Mouse (Mus musculus): Measurements from ENCODE around the gene Armc8. TPM values are rescaled to one million over a fixed set of nuclear protein-coding genes. Genes with fewer than 3 reads are reported as not detected.

Gene Armc8
- polyA plus RNA-seq, 1 experiment, result 15.6 TPM

- Histone ChIP-seq H3K27ac (ENCODE audit: control insufficient read depth, insufficient read depth, low read length) (no peak overlapping the region), H3K4me3 (ENCODE audit: control insufficient read depth, insufficient read depth, low read length) (no peak overlapping the region), H3K27me3 (ENCODE audit: control insufficient read depth, insufficient read depth, low read length) (no peaks in the 10 kb centered on the region), H3K36me3 (ENCODE audit: control insufficient read depth, insufficient read depth, low read length) (peaks cover 20% of the 10 kb centered on the region), H3K4me1 (replicated peaks; ENCODE audit: control insufficient read depth, insufficient read depth, low read length) (0 out of 2 replicates have a peak, but pooled peaks cover 3% of the 10 kb centered on the region)
- 95% methylated on average over 3 of the region's 3 CpGs for WGBS
- TF ChIP-seq CTCF (IDR thresholded peaks at IDR 0.05; ENCODE audit: borderline replicate concordance, control insufficient read depth, extremely low read depth, insufficient read depth, low read length, poor library complexity) (no peak), POLR2A (IDR thresholded peaks at IDR 0.05; ENCODE audit: control insufficient read depth, extremely low read depth, insufficient read depth, low read length, poor library complexity) (no peak)
- no peak for DNase-seq
Observed at GRCm38 (mm10) chr9:99487841-99488240, 80.9 kb downstream of the Armc8 start.

DNA sequence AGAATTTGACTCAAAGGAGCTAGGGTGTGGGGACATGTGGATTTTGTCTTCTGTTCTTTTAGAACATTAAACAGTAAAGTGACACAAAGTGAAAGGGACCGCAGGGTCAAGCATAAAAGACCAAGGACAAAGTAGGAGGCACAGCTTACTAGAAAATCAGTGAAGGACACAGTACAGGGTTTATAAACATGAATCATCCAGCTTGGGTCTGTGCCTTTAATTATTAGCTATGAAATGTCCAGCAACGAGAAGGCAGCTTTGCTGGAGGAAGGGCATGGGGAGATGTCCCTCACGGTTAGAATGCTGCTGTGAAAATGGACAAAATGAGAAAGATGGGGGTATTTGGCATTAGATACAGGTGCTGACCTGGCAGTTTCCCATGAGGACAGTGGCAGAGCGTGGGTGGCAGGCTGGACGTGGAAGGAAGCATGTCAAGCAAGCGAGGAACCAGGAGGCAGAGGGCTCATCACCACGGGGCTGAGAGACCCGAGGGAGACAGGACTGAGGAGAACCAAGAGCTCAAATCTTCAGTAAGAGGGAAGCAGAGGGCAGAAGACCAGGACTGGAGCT is 81.5 kb downstream of the Armc8 start:
- H3K4me1 ChIP-seq (replicated peaks; ENCODE audit: control insufficient read depth, insufficient read depth, low read length), result no peaks in the 10 kb centered on the region
- no peaks in the 10 kb centered on the region for H3K27me3 ChIP-seq (ENCODE audit: control insufficient read depth, insufficient read depth, low read length)
- DNase-seq, result no peak
- H3K4me3 ChIP-seq (ENCODE audit: control insufficient read depth, insufficient read depth, low read length), result no peak overlapping the region
- TF ChIP-seq CTCF (IDR thresholded peaks at IDR 0.05; ENCODE audit: borderline replicate concordance, control insufficient read depth, extremely low read depth, insufficient read depth, low read length, poor library complexity), result no peak
- TF ChIP-seq POLR2A (IDR thresholded peaks at IDR 0.05; ENCODE audit: control insufficient read depth, extremely low read depth, insufficient read depth, low read length, poor library complexity), result no peak
- WGBS, result 91% methylated on average over 8 of the region's 8 CpGs
- peaks cover 20% of the 10 kb centered on the region for H3K36me3 ChIP-seq (ENCODE audit: control insufficient read depth, insufficient read depth, low read length)
- H3K27ac ChIP-seq (ENCODE audit: control insufficient read depth, insufficient read depth, low read length), result no peak overlapping the region

DNA sequence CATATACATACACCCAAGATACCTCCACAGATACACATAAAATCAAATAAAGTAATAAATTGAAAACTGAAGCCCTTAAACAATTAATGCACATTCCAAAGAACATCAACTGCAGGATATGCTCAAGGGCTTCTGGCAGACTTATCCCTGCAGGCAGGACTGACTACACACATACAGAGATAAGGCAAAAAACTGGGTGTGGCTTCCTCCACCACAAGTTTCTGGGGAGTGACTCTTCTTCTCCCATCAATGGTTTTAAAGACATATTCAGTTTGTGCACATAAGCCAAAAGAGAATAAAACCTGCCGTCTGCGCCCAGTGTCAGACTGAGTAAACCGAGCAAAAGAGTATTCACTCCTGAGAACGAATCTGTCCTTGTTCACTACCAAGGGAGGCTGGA is 83.6 kb downstream of the Armc8 start:
- no peak overlapping the region for H3K27ac ChIP-seq (ENCODE audit: control insufficient read depth, insufficient read depth, low read length)
- no peaks in the 10 kb centered on the region for H3K4me1 ChIP-seq (replicated peaks; ENCODE audit: control insufficient read depth, insufficient read depth, low read length)
- peaks cover 20% of the 10 kb centered on the region for H3K36me3 ChIP-seq (ENCODE audit: control insufficient read depth, insufficient read depth, low read length)
- H3K27me3 ChIP-seq (ENCODE audit: control insufficient read depth, insufficient read depth, low read length), result no peaks in the 10 kb centered on the region
- TF ChIP-seq POLR2A (IDR thresholded peaks at IDR 0.05; ENCODE audit: control insufficient read depth, extremely low read depth, insufficient read depth, low read length, poor library complexity) (no peak), CTCF (IDR thresholded peaks at IDR 0.05; ENCODE audit: borderline replicate concordance, control insufficient read depth, extremely low read depth, insufficient read depth, low read length, poor library complexity) (no peak)
- H3K4me3 ChIP-seq (ENCODE audit: control insufficient read depth, insufficient read depth, low read length), result no peak overlapping the region
- WGBS, result 99% methylated on average over 4 of the region's 4 CpGs
- no peak for DNase-seq

GRCm38 (mm10) chr9:99484632-99485031 is 84.1 kb downstream of the Armc8 start:
- H3K27ac ChIP-seq (ENCODE audit: control insufficient read depth, insufficient read depth, low read length), result no peak overlapping the region
- TF ChIP-seq CTCF (IDR thresholded peaks at IDR 0.05; ENCODE audit: borderline replicate concordance, control insufficient read depth, extremely low read depth, insufficient read depth, low read length, poor library complexity) (no peak), POLR2A (IDR thresholded peaks at IDR 0.05; ENCODE audit: control insufficient read depth, extremely low read depth, insufficient read depth, low read length, poor library complexity) (no peak)
- H3K4me1 ChIP-seq (replicated peaks; ENCODE audit: control insufficient read depth, insufficient read depth, low read length), result no peaks in the 10 kb centered on the region
- DNase-seq, result no peak
- no peaks in the 10 kb centered on the region for H3K27me3 ChIP-seq (ENCODE audit: control insufficient read depth, insufficient read depth, low read length)
- no peak overlapping the region for H3K4me3 ChIP-seq (ENCODE audit: control insufficient read depth, insufficient read depth, low read length)
- peaks cover 16% of the 10 kb centered on the region for H3K36me3 ChIP-seq (ENCODE audit: control insufficient read depth, insufficient read depth, low read length)

DNA sequence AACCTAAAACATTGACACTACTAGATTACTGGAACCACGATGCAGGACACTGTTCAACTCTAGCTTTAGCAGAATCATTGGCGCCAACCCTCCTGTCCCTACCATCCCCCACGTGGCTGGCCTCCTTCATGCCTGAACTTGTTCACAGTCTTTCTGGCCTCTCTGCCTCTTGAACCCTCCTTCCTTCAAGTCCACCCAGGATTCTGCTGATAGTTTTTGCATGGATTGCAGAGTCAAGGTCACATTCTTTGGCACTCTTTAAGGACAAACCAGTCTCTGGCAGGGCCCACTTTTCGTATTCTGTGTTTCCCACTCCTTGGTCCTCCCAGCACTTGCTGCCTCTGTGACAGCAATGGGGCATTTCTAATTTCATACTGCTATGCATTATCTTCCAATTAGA is 85.5 kb downstream of the Armc8 start:
- Histone ChIP-seq H3K27ac (ENCODE audit: control insufficient read depth, insufficient read depth, low read length) (no peak overlapping the region), H3K36me3 (ENCODE audit: control insufficient read depth, insufficient read depth, low read length) (peaks cover 13% of the 10 kb centered on the region), H3K4me1 (replicated peaks; ENCODE audit: control insufficient read depth, insufficient read depth, low read length) (0 out of 2 replicates have a peak, but pooled peaks cover 2% of the 10 kb centered on the region), H3K4me3 (ENCODE audit: control insufficient read depth, insufficient read depth, low read length) (no peak overlapping the region), H3K27me3 (ENCODE audit: control insufficient read depth, insufficient read depth, low read length) (no peaks in the 10 kb centered on the region)
- TF ChIP-seq CTCF (IDR thresholded peaks at IDR 0.05; ENCODE audit: borderline replicate concordance, control insufficient read depth, extremely low read depth, insufficient read depth, low read length, poor library complexity) (no peak), POLR2A (IDR thresholded peaks at IDR 0.05; ENCODE audit: control insufficient read depth, extremely low read depth, insufficient read depth, low read length, poor library complexity) (no peak)
- 94% methylated on average over 4 of the region's 4 CpGs for WGBS
- DNase-seq, result no peak

DNA sequence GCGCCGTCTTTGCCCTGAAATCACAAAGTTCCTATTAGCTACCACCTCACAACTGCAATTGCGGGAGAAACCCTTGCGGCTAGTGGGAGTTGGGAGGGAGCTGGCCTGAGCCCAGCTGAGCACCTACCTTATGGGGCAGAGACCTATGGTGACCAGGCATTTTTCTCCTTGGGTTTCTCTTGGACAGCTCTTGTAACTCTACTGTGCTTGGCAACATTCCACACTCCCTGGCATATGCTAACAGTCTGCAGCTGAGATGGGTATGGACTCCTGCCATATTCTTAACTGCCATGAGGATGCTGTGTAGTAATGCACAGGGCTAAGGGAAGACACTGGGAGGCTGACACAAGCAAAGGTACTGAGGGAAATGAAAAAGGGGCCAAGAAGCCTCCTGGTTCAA is 87.9 kb downstream of the Armc8 start:
- TF ChIP-seq POLR2A (IDR thresholded peaks at IDR 0.05; ENCODE audit: control insufficient read depth, extremely low read depth, insufficient read depth, low read length, poor library complexity) (no peak), CTCF (IDR thresholded peaks at IDR 0.05; ENCODE audit: borderline replicate concordance, control insufficient read depth, extremely low read depth, insufficient read depth, low read length, poor library complexity) (no peak)
- no peak overlapping the region for H3K27ac ChIP-seq (ENCODE audit: control insufficient read depth, insufficient read depth, low read length)
- H3K27me3 ChIP-seq (ENCODE audit: control insufficient read depth, insufficient read depth, low read length), result no peaks in the 10 kb centered on the region
- H3K4me3 ChIP-seq (ENCODE audit: control insufficient read depth, insufficient read depth, low read length), result no peak overlapping the region
- no peak for DNase-seq
- 0 out of 2 replicates have a peak, but pooled peaks cover 2% of the 10 kb centered on the region for H3K4me1 ChIP-seq (replicated peaks; ENCODE audit: control insufficient read depth, insufficient read depth, low read length)
- over 99% methylated on average over 4 of the region's 4 CpGs for WGBS
- H3K36me3 ChIP-seq (ENCODE audit: control insufficient read depth, insufficient read depth, low read length), result no peaks in the 10 kb centered on the region
